Mouse (Mus musculus) erythroblast, adult 5-6 weeks (primary cell): ENCODE measurements around the gene Kng1. TPM values are rescaled to one million over a fixed set of nuclear protein-coding genes. Genes with fewer than 3 reads are reported as not detected.
"Not testable (repeated sequence)": the region's sequence is repeated elsewhere in the genome, so short reads cannot be mapped to it uniquely, and the experiment has no call there.

Source experiments
- ATAC-seq: replicated peaks from 2 replicates; pipeline ENCODE4 v1.8.0; 2016; ENCODE audit warnings: moderate number of reproducible peaks, mild to moderate bottlenecking, moderate TSS enrichment, inconsistent platforms; ENCODE audit not compliant: poor library complexity, low FRiP score, severe bottlenecking
- total RNA-seq, 2 experiments: library from RNA; stranded (forward) in 1 of 2; stranded (reverse) in 1 of 2; fragments of 150-400 nt in 1 of 2; fragments of 200-764, 138-1000 nt in 1 of 2; gene quantifications; 2 replicates each; pipeline versions ENCODE4 v1.2.3 to v1.2.4; 2015 to 2017; ENCODE audit warnings: low replicate concordance in 2 of 2

The Kng1 gene
- total RNA-seq, 2 experiments from 2014 or later = 0.51 TPM; not detected in 1

DNA sequence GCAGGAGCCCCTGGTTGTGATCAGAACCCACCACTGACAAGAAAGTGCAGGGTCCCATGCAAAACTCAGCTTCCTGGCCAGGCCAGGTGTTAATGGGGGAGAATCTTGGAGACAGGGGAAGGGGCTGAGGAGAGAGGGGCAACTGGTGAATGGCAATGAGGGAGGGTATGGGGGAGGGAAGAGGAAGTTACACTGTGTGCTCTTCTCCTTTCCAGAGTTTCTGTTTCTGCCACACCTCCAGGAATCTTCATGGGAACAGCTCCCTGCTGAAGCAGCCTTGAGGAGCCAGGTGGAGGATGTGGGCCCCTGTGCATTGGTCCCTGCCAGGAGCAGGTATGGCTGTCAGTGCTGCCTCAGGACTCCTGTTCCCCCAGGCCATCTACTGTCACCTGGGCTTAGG, 33.7 kb downstream of the Kng1 start:
- not testable (repeated sequence) for ATAC-seq

DNA sequence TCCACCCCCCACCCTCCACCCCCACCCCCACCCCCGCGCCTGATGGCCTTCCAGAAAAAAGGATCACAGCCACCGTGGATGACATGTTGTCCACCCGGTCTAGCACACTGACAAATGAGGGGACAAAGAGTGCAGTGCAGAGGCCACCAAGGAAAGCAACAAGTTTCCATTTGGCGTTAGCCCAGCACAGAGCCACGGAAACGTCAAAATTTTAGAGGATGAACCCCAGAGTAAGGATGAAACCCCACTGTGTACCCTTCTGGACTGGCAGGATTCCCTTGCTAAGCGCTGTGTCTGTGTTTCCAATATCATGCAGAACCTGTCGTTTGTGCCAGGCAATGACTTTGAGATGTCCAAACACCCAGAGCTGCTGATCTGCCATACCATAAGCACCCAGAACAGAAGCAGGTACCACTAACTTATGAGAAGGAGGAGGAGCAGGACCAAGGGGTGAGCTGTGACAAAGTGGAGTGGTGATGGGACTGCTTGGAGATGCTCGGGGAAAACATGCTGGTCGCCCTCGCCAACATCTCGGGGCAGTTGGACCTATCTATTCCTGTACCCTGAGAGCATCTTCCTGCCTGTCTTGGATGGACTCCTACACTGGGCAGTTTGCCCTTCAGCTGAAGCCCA, 35.8 kb downstream of the Kng1 start:
- no peak for ATAC-seq

DNA sequence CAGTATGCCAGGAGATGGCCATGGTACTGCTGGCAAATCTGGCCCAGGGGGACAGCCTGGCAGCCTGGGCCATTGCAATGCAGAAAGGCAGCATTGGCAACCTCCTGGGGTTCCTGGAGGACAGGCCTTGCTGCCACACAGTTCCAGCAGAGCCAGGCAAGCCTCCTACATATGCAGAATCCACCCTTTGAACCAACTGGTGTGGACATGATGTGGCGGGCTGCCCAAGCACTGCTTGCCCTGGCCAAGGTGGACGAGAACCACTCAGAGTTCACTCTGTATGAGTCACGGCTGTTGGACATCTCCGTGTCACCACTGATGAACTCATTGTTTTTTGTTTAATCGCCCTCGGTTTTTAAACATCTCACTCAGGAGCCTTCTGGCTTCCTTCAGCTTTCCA, 36.5 kb downstream of the Kng1 start:
- ATAC-seq = no peak

DNA sequence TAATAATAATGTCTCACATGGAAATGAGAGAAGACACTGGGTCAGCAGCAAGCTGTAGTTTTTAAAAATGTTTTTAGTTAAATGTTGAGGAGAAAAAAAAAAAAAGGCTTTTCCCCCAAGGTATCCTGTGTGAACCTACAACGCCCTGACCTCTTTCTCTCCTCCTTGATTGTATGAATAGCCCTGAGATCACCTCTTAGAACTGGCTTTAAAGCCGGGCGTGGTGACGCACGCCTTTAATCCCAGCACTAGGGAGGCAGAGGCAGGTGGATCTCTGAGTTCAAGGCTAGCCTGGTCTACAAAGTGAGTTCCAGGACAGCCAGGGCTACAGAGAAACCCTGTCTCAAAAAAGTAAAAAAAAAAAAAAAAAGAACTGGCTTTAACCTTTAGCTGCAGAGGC, 37.9 kb downstream of the Kng1 start:
- not testable (repeated sequence) for ATAC-seq

DNA sequence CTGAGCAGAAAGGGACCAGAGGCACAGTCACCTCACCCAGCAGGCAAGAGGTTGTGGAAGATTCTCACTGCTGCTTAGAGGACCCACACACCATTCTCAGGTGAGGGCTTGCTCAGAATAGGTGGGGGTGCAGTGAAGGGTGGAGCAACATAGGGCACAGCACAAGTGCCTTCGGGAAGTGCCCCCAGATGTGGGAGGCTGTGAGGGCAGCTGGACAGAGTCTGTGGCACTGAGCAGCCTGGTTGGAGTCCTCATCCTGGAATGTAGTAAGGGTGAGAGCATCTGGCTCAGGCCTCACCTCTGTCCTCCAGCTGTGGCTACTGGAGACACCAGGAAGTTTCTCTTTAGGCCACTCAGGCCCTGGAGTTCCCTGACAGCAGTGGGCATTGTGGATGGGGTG, 39.2 kb downstream of the Kng1 start:
- ATAC-seq = not testable (repeated sequence)

DNA sequence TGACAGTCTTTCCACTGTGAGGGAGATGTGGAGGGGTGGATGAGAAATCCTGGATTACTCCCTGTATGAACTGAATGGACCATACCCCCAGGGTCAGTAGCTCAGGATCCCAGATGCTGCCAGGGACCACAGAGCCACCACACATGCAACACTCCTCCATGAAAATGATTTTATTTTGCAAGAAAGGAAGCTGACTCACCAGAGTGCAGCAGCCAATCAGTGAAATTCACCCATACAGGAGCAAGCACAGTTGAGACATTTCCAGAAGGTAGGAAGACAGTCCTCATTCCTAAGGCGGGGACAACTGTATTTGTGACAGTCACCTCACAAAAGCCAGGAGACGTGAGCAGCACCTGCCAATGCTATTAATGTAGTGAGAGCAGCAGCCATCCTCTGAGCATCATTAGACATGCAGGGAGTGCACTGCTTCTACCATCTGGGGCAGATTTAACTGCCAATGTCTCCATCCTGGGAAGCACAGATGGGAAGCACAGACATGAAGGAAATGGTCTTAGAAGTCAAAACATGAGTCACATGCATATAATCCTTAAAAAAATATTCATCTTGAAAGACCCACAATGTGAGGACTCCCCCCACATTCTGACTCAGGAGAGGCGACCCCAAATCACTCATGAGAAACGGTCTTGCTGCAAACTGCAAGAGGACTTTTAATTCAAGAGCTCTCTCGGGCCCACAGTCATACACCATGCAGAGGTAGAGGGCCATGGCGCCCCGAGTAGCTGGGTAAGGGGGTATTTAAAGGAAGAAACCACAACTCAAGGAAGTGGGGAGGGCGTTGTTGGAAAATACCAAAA, 39.8 kb downstream of the Kng1 start:
- ATAC-seq = not testable (repeated sequence)

DNA sequence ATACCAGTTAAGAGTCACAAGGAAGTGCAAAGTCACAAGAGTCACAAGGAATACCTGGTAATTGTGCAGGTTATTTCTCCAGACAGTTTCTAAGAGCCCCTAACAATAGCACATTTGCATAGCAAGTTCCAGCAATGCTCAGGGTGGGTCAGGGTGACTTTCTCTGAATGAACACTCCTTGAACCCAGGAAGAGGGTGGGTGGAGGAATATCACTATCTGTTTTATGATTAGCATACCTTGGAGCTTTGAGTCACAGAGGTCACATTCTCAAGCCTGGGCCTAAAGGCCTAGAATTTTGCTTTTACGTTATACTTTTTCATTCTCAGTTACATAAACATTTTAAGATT, 40.4 kb downstream of the Kng1 start:
- not testable (repeated sequence) for ATAC-seq

DNA sequence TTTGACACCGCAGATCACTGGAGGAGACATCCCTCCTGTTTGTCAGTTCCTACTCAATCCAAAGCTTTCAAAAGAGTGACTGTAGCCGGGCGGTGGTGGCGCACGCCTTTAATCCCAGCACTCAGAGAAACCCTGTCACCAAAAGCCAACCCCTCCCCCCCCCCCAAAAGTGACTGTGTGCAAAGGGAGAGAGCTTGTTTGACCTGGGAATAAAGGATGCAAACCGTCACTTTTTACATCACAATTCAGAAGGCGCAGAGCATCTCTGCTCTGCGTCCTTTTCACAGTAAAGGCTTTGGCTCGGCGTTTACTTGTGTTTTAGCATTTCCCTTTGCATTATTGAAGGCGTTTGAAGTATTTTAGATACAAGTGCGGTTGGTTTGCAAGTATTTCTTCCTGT, 42.0 kb downstream of the Kng1 start:
- no peak for ATAC-seq

DNA sequence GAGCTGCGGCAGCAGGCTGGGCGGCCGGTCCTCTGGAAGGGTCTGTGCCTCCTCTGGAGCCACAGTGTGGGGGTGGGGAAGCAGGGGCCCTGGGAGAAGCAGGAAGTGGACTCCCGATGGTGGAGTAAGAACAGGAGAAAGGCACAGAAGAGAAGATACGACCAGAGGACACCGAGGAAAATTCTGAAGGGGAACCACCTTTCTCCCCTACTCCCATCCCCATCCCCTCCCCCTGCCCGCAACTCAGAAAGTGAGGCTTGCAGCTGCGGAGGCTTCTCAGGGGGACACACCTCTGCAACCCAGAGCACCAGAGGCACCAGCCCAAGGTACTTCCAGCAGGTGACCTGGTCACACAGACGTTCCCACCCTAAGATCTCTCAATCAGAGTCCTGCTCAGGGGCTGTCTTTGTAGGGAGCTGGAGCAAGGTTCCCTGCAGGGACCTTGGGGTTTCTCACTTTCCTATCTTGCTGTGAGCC, 42.5 kb downstream of the Kng1 start:
- ATAC-seq = no peak

DNA sequence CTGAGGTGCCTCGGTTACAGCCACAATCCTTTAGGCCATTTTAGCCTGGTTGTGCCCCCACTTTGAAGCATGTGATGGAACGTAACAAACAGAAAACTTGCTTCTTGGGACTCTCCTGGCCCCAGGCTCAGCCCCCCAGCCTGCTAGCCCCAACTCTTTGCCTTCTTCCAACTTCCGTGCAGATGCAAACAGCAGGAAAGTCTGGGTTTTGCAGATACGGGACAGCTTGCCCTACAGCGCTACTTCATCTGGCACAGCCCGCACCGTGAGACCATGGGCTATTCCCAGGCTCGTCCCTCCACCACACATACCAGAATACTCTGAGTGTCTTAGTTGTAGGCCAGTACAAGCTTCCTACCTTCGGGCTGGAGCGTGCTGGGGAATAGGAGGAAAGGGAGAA, 42.9 kb downstream of the Kng1 start:
- no peak for ATAC-seq

DNA sequence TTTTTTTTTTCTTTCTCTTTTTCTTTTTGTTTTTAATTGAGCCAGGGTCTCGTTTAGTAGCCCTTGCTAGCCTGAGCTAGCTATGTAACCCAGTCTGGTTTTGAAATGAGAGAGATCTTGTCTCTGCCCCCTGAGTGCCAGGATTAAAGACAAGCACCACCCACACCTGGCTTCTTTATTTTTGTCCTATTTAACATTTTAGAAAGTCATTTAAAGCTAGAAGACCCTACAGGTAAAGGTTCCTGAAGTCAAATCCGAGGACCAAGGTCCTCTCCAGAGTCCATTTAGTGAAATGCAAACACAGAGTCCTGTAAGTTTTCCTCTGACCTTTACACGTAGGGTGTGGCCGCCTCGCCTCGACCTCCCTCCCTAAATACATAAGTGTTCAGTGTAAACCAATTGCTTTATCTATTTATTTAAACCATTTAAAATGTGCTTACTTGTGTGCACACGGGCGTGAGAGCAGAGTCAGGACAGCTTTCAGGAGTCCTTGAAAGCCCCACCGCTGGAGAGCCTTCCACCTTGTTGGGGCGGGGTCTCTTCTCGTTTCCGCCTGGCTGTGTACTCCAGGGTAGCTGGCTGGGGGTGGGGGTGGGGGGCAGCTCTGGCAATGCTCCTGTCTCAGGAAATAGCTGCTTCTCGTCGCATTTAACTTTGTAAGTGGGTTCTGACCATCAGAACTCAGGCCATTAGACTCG, 44.8 kb downstream of the Kng1 start:
- no peak for ATAC-seq

DNA sequence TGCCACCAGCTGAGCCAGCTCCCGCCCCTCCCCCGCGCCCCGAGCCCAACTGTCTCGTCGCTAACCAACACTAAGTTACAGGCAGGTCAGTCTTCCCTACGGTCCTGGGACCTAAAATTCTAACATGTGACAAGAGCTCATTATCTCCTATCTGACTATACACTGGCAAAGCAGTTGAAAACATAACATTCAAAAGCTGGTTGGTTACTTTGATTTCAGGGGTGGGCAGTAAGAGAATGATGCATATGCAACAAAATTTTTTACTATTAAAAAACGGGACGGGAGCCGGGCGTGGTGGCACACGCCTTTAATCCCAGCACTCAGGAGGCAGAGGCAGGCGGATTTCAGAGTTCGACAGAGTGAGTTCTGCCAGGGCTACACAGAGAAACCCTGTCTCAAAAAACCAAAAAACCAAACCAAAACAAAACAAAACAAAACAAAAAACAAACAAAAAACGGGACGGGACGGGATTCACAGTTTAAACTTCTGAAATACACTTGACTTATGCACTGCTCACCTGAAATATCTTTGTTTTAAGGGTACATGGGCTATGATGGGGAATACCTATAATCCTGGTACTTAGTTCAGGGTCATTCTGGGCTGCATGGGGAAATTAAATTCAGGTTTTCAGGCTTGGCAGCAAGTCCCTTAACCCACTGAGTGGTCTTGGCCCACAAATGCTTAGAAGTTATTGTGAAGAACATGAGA, 45.5 kb downstream of the Kng1 start:
- no peak for ATAC-seq

DNA sequence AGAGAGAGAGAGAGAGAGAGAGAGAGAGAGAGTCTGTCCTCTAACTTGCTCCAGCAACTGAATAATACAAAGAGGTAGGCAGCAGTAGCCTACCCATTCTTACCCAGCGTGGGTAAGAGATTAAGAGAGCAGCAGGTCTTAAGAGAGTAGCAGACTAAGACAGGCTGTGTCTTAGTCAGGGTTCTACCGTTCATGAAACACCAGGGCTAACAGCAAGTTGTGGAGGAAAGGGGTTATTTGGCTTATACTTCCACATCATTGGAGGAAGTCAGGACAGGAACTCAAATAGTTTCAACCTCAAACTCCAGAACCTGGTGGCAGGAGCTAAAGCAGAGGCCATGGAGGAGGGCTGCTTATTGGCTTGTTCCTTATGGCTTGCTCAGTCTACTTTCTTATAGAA, 46.2 kb downstream of the Kng1 start:
- ATAC-seq = no peak

DNA sequence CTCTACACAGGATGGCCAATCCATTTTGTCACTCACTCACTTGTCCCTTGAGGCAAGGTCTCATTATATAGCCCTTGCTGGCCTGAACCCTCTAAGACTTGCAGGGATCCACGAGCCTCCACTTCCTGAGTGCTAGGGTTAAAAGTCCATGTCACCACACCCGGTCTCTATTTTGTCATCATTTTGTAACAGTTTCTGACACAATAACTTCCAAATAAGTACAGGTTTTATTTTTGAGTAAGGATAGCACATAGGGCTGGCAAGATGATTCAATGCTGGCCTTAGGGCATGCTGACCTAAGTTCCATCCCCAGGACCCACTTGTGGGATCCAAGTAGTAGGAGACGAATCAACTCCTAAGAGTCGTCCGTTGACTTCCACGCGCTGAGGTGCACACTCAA, 48.5 kb downstream of the Kng1 start:
- no peak for ATAC-seq

DNA sequence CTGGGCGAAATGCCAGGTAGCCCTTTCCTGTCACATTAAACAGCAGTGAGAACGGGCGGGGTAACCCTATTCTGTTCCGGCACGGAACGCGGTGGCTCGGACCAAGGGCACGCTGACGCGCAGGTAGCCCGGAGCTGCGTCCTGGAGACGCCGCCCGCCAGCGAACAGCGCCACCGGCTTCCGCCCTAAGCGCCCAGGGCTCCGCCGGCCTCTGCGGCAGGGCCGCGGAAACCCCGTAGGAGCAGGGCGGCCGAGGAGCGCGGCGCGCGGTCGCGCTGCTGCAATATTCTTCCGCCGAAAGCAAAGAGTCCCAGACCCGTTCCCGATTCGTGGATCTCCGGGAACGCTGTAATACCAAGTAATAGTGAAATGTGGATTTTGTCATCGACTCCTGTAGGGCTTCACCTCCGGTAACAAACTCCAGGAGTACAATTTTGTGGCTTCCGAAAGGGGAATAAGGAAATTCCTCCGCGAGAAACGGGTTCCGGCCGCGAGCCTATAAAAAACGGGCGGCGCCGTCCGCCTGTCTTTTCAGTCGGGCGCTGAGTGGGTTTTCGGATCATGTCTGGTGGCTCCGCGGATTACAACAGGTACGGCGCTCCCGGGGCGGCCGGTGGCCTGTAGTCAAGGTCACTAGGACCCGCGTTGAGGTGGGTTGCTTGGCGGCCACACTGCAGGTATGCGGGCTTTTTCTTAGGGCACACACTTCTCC, 49.7 kb downstream of the Kng1 start, which contains the start of gene Eif4a2:
TSS of gene Eif4a2 (plus strand) at position 214 of the 712 bp plus-strand sequence.
- ATAC-seq = peak; percentile 89

DNA sequence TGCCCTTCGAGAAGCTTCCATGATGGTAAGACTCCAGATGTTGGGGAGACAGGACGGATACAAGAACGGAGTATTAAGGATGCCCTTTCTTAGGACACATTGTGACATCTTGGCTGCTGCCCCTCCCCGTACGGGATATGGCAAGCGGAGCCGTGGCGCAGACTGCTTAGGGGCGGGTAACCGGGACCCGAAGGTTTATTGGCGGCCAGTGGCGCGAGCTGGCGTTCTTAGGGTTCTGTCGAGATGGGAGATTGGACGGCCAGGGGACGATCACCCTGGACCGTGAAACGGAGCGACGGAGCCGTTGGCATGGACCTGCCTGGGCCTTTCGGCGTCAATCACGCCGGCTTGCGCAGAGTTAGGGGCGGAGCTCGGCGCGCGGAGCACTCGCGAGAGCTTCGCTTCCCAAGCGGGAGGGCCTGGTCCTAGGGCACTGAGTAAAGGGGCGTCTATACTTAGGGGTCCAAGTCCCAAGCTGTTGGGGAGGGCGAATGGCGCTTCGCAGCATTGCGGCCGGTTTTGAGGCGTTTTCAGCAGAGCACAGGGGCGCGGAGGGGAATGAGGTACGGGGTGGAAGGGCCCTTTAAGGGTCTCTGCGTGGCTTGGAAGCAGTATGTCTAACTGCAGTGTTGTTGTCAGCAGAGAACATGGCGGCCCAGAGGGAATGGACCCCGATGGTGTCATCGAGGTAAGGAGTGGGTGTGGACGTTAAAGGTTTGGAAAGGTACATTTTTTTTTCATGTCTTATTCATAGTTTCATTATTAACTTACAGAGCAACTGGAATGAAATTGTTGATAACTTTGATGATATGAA, 50.5 kb downstream of the Kng1 start:
- ATAC-seq = peak; percentile 93

DNA sequence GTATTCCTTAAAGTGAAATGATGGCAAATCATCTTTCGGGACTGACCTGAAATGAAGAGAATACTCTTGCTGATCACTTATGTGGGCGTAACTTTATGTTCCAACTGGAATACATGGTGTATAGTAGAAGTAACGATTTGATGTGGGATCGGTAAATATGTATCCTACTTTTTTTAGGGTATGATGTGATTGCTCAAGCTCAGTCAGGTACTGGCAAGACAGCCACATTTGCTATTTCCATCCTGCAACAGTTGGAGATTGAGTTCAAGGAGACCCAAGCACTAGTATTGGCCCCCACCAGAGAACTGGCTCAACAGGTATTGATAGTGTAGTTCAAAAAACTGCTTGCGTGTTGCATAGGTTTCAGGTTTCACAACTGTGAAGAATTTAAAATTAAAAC, 51.3 kb downstream of the Kng1 start:
- ATAC-seq = no peak

DNA sequence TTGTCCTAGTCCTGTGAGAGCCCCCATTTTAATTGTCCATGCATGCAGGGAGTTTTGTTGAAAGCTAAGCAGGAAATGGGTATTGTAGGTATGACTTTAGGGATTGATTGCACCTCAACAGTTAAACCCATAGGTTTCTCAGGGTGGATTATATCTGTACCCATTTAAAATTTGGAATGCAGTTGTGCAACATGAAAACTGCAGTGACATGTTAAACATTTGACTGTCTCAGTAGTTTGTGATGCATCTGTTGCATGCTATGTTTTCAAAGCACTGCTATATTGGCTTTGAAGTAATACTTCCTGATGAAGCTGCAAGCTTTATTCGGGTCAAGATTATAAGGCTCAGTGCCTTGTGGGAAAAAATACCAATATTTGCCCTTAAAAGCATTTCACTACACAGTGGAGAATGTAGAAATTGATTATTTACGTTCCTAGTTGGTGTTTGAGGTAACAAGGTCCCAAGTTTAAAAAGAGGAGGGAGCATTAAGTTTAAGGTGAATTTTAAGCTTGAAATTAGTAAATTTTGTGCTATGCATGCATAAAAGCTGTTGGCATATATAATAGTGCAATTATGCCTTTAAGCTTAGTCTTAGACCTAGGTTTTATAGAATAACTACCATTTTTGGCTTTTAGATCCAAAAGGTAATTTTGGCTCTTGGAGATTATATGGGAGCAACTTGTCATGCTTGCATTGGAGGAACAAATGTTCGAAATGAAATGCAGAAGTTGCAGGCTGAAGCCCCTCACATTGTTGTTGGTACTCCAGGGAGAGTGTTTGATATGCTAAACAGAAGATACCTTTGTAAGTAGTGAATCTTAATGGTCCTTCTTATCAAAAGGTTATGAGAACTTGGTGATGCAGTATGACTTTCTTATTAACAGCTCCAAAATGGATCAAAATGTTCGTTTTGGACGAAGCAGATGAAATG, 52.0 kb downstream of the Kng1 start:
- ATAC-seq = no peak
